Comparison of ENCODE assay signal across 27 mouse cellular contexts in genomic region chr2:5154711-5155110, GRCm38 (mm10). TPM values are rescaled to one million over a fixed set of nuclear protein-coding genes. Genes with fewer than 3 reads are reported as not detected.
"Had no signal": no experiment of that assay in that cellular context is flagged by ENCODE, and none has a peak within 500 bp of the region (broad histone marks: within the 10 kb centered on the region; RNA-seq: fewer than 3 reads in every experiment).

No protein-coding gene starts in this region.

- DNase-seq: gastrocnemius, postnatal 25 days; heart, adult 2 months; heart, postnatal 4 days; kidney, adult 18-20 months; kidney, adult 9 months; kidney, postnatal 14 days; kidney, postnatal 36 days; layer of hippocampus, adult 9-11 months; layer of hippocampus, postnatal 36 days; liver; liver, embryonic 13.5 days; liver, postnatal 0 days had no signal

- H3K27ac ChIP-seq: heart, adult 2 months; heart, embryonic 13.5 days; heart, embryonic 15.5 days; hindbrain, embryonic 10.5 days; hindbrain, embryonic 12.5 days; hindbrain, embryonic 14.5 days; intestine, embryonic 15.5 days; kidney, embryonic 15.5 days; kidney, postnatal 0 days; limb, embryonic 10.5 days; limb, embryonic 12.5 days; liver, embryonic 13.5 days; liver, embryonic 15.5 days had no signal

- H3K36me3 ChIP-seq: heart, embryonic 15.5 days; hindbrain, embryonic 10.5 days; hindbrain, embryonic 12.5 days; intestine, embryonic 15.5 days; kidney, embryonic 15.5 days; limb, embryonic 10.5 days; limb, embryonic 12.5 days; liver, embryonic 13.5 days; liver, embryonic 15.5 days had no signal

- ATAC-seq: hindbrain, embryonic 16.5 days; inflammation-experienced regulatory T-cells, adult 6 months; intestine, embryonic 15.5 days; intestine, postnatal 0 days; liver, postnatal 0 days had no signal

- H3K4me1 ChIP-seq: heart, embryonic 15.5 days; intestine, embryonic 15.5 days; kidney, embryonic 15.5 days; liver, embryonic 13.5 days; liver, embryonic 15.5 days had no signal

- H3K4me3 ChIP-seq: heart, adult 2 months; heart, embryonic 13.5 days; heart, embryonic 15.5 days; hindbrain, embryonic 10.5 days; hindbrain, embryonic 12.5 days; intestine, embryonic 15.5 days; kidney, embryonic 15.5 days; limb, embryonic 10.5 days; limb, embryonic 12.5 days; liver, embryonic 13.5 days; liver, embryonic 15.5 days had no signal

- H3K27me3 ChIP-seq: heart, embryonic 13.5 days; heart, embryonic 15.5 days; hindbrain, embryonic 12.5 days; intestine, embryonic 15.5 days; kidney, embryonic 15.5 days; limb, embryonic 12.5 days; liver, embryonic 13.5 days; liver, embryonic 15.5 days had no signal

RNA-seq across cellular contexts. Expression of gene Ccdc3, which starts 17.1 kb away (rescaled TPM):
- total RNA-seq: granulocyte monocyte progenitor cell, adult 5-6 weeks had no signal
- polyA plus RNA-seq: inflammation-experienced regulatory T-cells, adult 6 months had no signal
